Mouse (Mus musculus) testis, postnatal 10 days (tissue): ENCODE results near the gene Abcg4.

Experiments used
- DNase-seq: peaks from one replicate; pipeline ENCODE4 v3.0.0; 2021; ENCODE audit warnings: low spot score

The Abcg4 gene

GRCm38 (mm10) chr9:44240399-44240798, 48.0 kb downstream of the Abcg4 start, which contains the start of gene Ccdc153:
Ccdc153 (plus strand) TSS chr9:44240676.
- DNase-seq = no peak

DNA sequence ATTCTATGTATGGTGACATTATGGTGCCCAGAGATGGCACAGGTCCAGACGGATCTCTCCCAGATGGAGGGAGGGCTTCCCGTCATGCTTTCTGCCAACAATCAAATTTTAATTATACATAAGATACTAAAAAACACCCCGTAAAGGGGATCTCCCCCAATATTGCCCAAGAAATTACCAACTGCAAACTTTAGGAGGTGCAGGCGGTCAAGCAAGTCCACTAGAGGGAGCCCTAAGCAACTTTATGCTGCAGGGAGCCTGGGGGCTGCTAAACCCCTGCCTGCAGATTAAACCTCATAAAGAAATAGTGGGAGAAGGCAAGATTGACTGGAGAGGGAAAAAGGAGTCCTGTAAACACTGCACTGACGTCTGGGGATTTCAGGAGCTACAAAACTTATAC, 49.0 kb downstream of the Abcg4 start:
- no peak for DNase-seq

- no peak for DNase-seq
Measured at GRCm38 (mm10) chr9:44238501-44239190, 49.8 kb downstream of the Abcg4 start.

DNA sequence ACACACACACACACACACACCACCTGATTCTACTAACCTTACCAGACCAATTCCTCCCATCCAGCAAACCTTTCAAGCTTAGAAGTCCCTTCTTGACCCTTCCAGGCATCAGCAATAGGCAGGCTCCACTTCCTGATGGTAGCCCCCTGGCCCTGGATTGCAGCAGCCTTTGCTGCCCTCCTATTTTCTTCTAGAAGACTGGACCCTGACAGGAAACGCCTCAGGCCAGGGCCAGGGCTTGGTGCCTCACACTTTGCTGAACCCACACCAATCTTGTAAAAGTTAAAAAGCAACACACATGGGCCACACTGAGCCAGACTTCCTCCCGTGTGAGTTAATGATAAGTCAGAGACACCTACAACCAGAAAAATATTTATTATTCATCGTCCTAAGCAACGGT, 51.3 kb downstream of the Abcg4 start:
- no peak for DNase-seq

GRCm38 (mm10) chr9:44236601-44237000, 51.8 kb downstream of the Abcg4 start:
- DNase-seq = no peak

DNA sequence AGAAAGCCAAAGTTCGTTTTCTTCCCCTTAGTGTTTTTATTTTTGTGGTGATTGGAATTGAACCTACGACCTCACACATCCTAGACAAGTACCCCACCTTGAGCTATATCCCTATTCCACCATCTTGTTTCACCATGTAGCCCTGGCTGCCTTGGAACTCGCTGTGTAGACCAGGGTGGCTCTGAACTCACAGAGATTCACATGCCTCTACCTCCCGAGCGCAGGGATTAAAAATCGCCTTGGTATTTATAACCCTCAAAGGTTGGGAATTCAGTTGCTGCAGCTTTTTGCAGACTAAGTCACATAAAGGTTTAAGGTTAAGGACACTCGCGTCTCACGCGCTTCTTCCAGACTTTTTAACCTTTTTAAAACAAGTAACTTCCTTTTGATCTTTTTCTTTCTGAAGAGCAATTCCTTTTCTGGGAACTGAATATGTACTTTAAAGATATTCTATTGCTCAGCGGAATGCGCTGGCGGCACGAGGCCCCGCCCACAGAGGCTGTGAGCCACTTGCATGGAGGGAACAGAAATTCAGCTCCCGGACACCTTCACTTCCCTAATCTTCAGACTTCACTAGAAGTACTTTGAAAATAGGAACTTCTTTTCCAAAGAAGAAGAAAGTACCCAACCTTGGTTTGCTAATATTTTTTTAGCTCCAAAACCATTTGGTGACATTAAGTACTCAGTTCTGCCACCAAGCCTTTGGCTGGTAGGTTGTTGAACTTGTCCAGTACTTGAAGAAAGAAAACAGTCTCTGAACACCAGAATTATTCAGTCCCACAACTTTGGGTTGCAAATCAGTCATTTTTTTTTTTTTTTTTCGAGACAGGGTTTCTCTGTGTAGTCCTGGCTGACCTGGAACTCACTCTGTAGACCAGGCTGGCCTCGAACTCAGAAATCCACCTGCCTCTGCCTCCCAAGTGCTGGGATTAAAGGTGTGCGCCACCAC, 53.7 kb downstream of the Abcg4 start:
- DNase-seq = peak; percentile 73

GRCm38 (mm10) chr9:44233802-44234478, 54.5 kb downstream of the Abcg4 start, which contains the start of gene Cbl:
Cbl (minus strand) TSS chr9:44234049.
- DNase-seq = peak; percentile 98

GRCm38 (mm10) chr9:44233021-44233801, 55.2 kb downstream of the Abcg4 start:
- DNase-seq = no peak

GRCm38 (mm10) chr9:44231609-44232008, 56.8 kb downstream of the Abcg4 start:
- no peak for DNase-seq

DNA sequence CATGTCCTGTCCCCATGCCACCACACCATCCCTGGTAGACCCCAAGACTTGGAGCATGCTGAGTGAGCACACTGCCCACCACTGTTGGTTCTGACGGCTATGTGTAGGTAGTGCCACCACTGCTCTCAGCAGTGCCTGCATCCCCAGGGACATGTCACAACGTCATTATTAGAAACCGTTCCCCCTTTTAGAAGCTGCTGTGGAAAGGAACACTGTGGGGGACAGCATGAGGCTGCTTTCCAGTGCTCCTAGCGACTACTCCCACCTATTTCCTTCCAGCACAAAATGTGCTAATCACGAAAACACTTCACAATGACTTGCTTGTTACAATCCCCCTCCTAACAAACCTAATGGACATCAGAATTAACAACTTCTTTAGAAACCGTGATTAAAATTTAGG, 62.4 kb downstream of the Abcg4 start:
- DNase-seq = no peak
